Mouse (Mus musculus): ENCODE results near the gene S100a1.

- TF ChIP-seq EP300 (optimal IDR thresholded peaks at IDR 0.05) (no peak), CTCF (IDR thresholded peaks at IDR 0.05; ENCODE audit: low read depth) (no peak)
Observed at GRCm38 (mm10) chr3:90512276-90512675, 1.9 kb downstream of the S100a1 start.

Data from stomach, postnatal 0 days (tissue).